Mouse (Mus musculus) gastrocnemius, postnatal 36 days (tissue): ENCODE measurements at regions not wholly inside any gene's neighbourhood (a gene's known extent, or its start where the extent isn't known, plus 50 kb on each side); places are given as distances from the start of the nearest gene placed in this dataset.

ENCODE experiments used
- DNase-seq, 2 experiments: peaks; one replicate each; pipeline ENCODE4 v3.0.0; 2022
- intact Hi-C: fragments of 180-260 bp; cut with DNase I; formaldehyde crosslinking; loops from one replicate; pipeline ENCODE4 v1.15.1; 2025

GRCm38 (mm10) chr15:8582676-8583075, 62.9 kb upstream of the Gm2310 start:
- no peak for DNase-seq
- intact Hi-C loops = no loop called here

GRCm38 (mm10) chr15:8581146-8581913, 61.6 kb upstream of the Gm2310 start:
- intact Hi-C loops = no loop called here
- DNase-seq = no peak

DNA sequence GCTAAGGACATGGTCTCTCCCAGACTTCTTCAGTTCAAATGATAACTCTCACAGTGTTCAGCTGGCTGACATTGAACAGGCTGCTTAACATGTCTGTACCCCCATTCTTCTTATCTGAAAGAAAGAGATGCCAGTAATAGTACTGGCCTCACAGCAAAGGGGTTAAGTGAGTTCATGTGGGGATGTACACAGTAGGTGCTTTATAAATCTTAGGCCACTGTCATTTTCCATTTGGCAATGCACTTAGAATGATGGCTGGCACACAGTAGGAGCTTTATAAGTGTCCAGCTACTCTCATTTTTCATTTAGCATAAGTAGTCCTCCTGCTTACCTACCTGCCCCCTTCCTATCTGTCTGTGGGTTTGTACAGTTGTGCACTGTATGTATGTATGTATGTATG, 60.3 kb upstream of the Gm2310 start:
- intact Hi-C loops = no loop called here
- no peak for DNase-seq

- DNase-seq = peak in 1 of 2 experiments; percentile 25
- intact Hi-C loops = loop anchor here (5.0 kb wide), 1 partner anchor 195 kb away; no protein-coding TSS in a partner anchor
Observed at GRCm38 (mm10) chr15:8577480-8577881, 57.7 kb upstream of the Gm2310 start.

GRCm38 (mm10) chr15:8576975-8577374, 57.2 kb upstream of the Gm2310 start:
- DNase-seq = no peak
- intact Hi-C loops = loop anchor here (5.0 kb wide), 1 partner anchor 195 kb away; no protein-coding TSS in a partner anchor

DNA sequence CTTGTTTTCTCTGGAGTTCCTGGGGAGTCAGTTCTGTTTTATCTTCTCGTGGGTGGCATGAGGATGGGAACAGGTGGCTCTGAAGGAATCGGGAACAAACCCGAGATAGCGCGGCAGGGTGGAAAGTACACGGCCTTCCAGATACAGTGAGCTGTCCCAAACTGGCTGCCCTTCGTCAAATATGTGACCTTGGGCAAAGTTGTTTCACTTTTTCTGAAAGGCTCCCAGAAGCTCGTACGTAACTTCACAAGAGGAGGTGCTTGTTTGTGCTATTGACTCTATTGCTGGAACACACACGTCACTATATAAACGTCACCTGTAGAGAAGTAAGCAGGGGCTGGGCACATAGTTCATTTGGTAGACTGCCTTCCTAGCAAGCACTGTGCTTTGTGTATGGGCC, 49.9 kb upstream of the Gm2310 start:
- intact Hi-C loops = loop anchor here (5.0 kb wide), 1 partner anchor 112 kb away; no protein-coding TSS in a partner anchor
- no peak for DNase-seq
